Mouse (Mus musculus): ENCODE data around the gene Nfasc. TPM values are rescaled to one million over a fixed set of nuclear protein-coding genes. Genes with fewer than 3 reads are reported as not detected.

Gene Nfasc
- polyA plus RNA-seq, 1 experiment = 7.6 TPM

- no peak for TF ChIP-seq CTCF (IDR thresholded peaks at IDR 0.05; ENCODE audit: extremely low read depth, insufficient read depth, insufficient read length, insufficient replicate concordance)
- TF ChIP-seq POLR2A (IDR thresholded peaks at IDR 0.05; ENCODE audit: low read depth, low read length) = no peak
- 82% methylated on average over 7 of the region's 7 CpGs for WGBS
- no peaks in the 10 kb centered on the region; the same call in 1 of the 2 replicates for H3K27me3 ChIP-seq (ENCODE audit: control insufficient read depth, insufficient read depth, low read length)
- no peak for DNase-seq (ENCODE audit: low read depth in 1 of 2, low spot score in 2 of 2)
- no peak overlapping the region for H3K27ac ChIP-seq (ENCODE audit: insufficient read depth, low read length)
- no peak overlapping the region for H3K4me3 ChIP-seq (ENCODE audit: extremely low read depth, insufficient read depth, insufficient read length)
- no peaks in the 10 kb centered on the region for H3K4me1 ChIP-seq (ENCODE audit: control insufficient read depth, insufficient read depth, insufficient read length)
- H3K36me3 ChIP-seq (ENCODE audit: control insufficient read depth, insufficient read depth, low read length) = no peaks in the 10 kb centered on the region
These were observed 104.3 kb downstream of the Nfasc start for GRCm38 (mm10) chr1:132637346-132637745.

- 75% methylated on average over 5 of the region's 5 CpGs for WGBS
- no peaks in the 10 kb centered on the region for H3K27me3 ChIP-seq (ENCODE audit: control insufficient read depth, insufficient read depth, low read length)
These were observed 111.8 kb downstream of the Nfasc start for GRCm38 (mm10) chr1:132629611-132630370.

GRCm38 (mm10) chr1:132628599-132628998, 113.0 kb downstream of the Nfasc start:
- Histone ChIP-seq H3K27me3 (ENCODE audit: control insufficient read depth, insufficient read depth, low read length) (no peaks in the 10 kb centered on the region), H3K4me1 (ENCODE audit: control insufficient read depth, insufficient read depth, insufficient read length) (no peaks in the 10 kb centered on the region), H3K27ac (ENCODE audit: insufficient read depth, low read length) (no peak overlapping the region), H3K36me3 (ENCODE audit: control insufficient read depth, insufficient read depth, low read length) (no peaks in the 10 kb centered on the region), H3K4me3 (ENCODE audit: extremely low read depth, insufficient read depth, insufficient read length) (no peak overlapping the region)
- DNase-seq (ENCODE audit: low read depth in 1 of 2, low spot score in 2 of 2) = no peak
- TF ChIP-seq POLR2A (IDR thresholded peaks at IDR 0.05; ENCODE audit: low read depth, low read length) (no peak), CTCF (IDR thresholded peaks at IDR 0.05; ENCODE audit: extremely low read depth, insufficient read depth, insufficient read length, insufficient replicate concordance) (no peak)
- 75% methylated on average over 3 of the region's 3 CpGs for WGBS

More at GRCm38 (mm10) chr1:132629611-132630370, 111.8 kb downstream of the Nfasc start:
- Histone ChIP-seq H3K27ac (ENCODE audit: insufficient read depth, low read length) (no peak overlapping the region), H3K4me3 (ENCODE audit: extremely low read depth, insufficient read depth, insufficient read length) (no peak overlapping the region), H3K4me1 (ENCODE audit: control insufficient read depth, insufficient read depth, insufficient read length) (no peaks in the 10 kb centered on the region), H3K36me3 (ENCODE audit: control insufficient read depth, insufficient read depth, low read length) (no peaks in the 10 kb centered on the region)
- DNase-seq (ENCODE audit: low read depth in 1 of 2, low spot score in 2 of 2) = no peak
- TF ChIP-seq POLR2A (IDR thresholded peaks at IDR 0.05; ENCODE audit: low read depth, low read length) (no peak), CTCF (IDR thresholded peaks at IDR 0.05; ENCODE audit: extremely low read depth, insufficient read depth, insufficient read length, insufficient replicate concordance) (no peak)

GRCm38 (mm10) chr1:132628183-132628582, 113.4 kb downstream of the Nfasc start:
- WGBS = 94% methylated on average over 8 of the region's 8 CpGs
- Histone ChIP-seq H3K36me3 (ENCODE audit: control insufficient read depth, insufficient read depth, low read length) (no peaks in the 10 kb centered on the region), H3K27ac (ENCODE audit: insufficient read depth, low read length) (no peak overlapping the region), H3K27me3 (ENCODE audit: control insufficient read depth, insufficient read depth, low read length) (no peaks in the 10 kb centered on the region), H3K4me3 (ENCODE audit: extremely low read depth, insufficient read depth, insufficient read length) (no peak overlapping the region), H3K4me1 (ENCODE audit: control insufficient read depth, insufficient read depth, insufficient read length) (no peaks in the 10 kb centered on the region)
- TF ChIP-seq POLR2A (IDR thresholded peaks at IDR 0.05; ENCODE audit: low read depth, low read length) (no peak), CTCF (IDR thresholded peaks at IDR 0.05; ENCODE audit: extremely low read depth, insufficient read depth, insufficient read length, insufficient replicate concordance) (no peak)
- no peak for DNase-seq (ENCODE audit: low read depth in 1 of 2, low spot score in 2 of 2)

GRCm38 (mm10) chr1:132626125-132626756, 115.4 kb downstream of the Nfasc start:
- no peak overlapping the region for H3K4me3 ChIP-seq (ENCODE audit: extremely low read depth, insufficient read depth, insufficient read length)
- TF ChIP-seq POLR2A (IDR thresholded peaks at IDR 0.05; ENCODE audit: low read depth, low read length) = no peak
- no peak for TF ChIP-seq CTCF (IDR thresholded peaks at IDR 0.05; ENCODE audit: extremely low read depth, insufficient read depth, insufficient read length, insufficient replicate concordance)
- WGBS = 76% methylated on average over 7 of the region's 7 CpGs
- H3K4me1 ChIP-seq (ENCODE audit: control insufficient read depth, insufficient read depth, insufficient read length) = no peaks in the 10 kb centered on the region
- no peaks in the 10 kb centered on the region for H3K36me3 ChIP-seq (ENCODE audit: control insufficient read depth, insufficient read depth, low read length)
- no peak overlapping the region for H3K27ac ChIP-seq (ENCODE audit: insufficient read depth, low read length)
- no peaks in the 10 kb centered on the region for H3K27me3 ChIP-seq (ENCODE audit: control insufficient read depth, insufficient read depth, low read length)
- DNase-seq (ENCODE audit: low read depth in 1 of 2, low spot score in 2 of 2) = no peak

- no peak overlapping the region for H3K4me3 ChIP-seq (ENCODE audit: extremely low read depth, insufficient read depth, insufficient read length)
- no peak overlapping the region for H3K27ac ChIP-seq (ENCODE audit: insufficient read depth, low read length)
- DNase-seq (ENCODE audit: low read depth in 1 of 2, low spot score in 2 of 2) = no peak
- no peaks in the 10 kb centered on the region for H3K36me3 ChIP-seq (ENCODE audit: control insufficient read depth, insufficient read depth, low read length)
- no peak for TF ChIP-seq POLR2A (IDR thresholded peaks at IDR 0.05; ENCODE audit: low read depth, low read length)
- TF ChIP-seq CTCF (IDR thresholded peaks at IDR 0.05; ENCODE audit: extremely low read depth, insufficient read depth, insufficient read length, insufficient replicate concordance) = no peak
- 70% methylated on average over 6 of the region's 6 CpGs for WGBS
- H3K4me1 ChIP-seq (ENCODE audit: control insufficient read depth, insufficient read depth, insufficient read length) = no peaks in the 10 kb centered on the region
- H3K27me3 ChIP-seq (ENCODE audit: control insufficient read depth, insufficient read depth, low read length) = no peaks in the 10 kb centered on the region
These were observed 116.6 kb downstream of the Nfasc start for GRCm38 (mm10) chr1:132625034-132625433.

GRCm38 (mm10) chr1:132624466-132624865, 117.1 kb downstream of the Nfasc start:
- WGBS = 55% methylated on average over 1 of the region's 1 CpGs
- Histone ChIP-seq H3K4me3 (ENCODE audit: extremely low read depth, insufficient read depth, insufficient read length) (no peak overlapping the region), H3K36me3 (ENCODE audit: control insufficient read depth, insufficient read depth, low read length) (no peaks in the 10 kb centered on the region), H3K4me1 (ENCODE audit: control insufficient read depth, insufficient read depth, insufficient read length) (no peaks in the 10 kb centered on the region), H3K27me3 (ENCODE audit: control insufficient read depth, insufficient read depth, low read length) (no peaks in the 10 kb centered on the region), H3K27ac (ENCODE audit: insufficient read depth, low read length) (no peak overlapping the region)
- no peak for DNase-seq (ENCODE audit: low read depth in 1 of 2, low spot score in 2 of 2)
- TF ChIP-seq CTCF (IDR thresholded peaks at IDR 0.05; ENCODE audit: extremely low read depth, insufficient read depth, insufficient read length, insufficient replicate concordance) = no peak
- TF ChIP-seq POLR2A (IDR thresholded peaks at IDR 0.05; ENCODE audit: low read depth, low read length) = no peak
